Mouse (Mus musculus): ENCODE data around the gene Gm26661. TPM values are rescaled to one million over a fixed set of nuclear protein-coding genes. Genes with fewer than 3 reads are reported as not detected.

Gm26661 gene
- polyA plus RNA-seq (2015; fragmentation: Nextera tagmentation; extraction: Ambion mirVana) = not detected in 2 replicates

- peak; percentile 94 for ATAC-seq
- 2% methylated on average over 30 of the region's 30 CpGs for WGBS
- H3K9ac ChIP-seq (ENCODE audit: low read depth, low read length) = peak within 1 kb of the TSS; percentile 59
Observed at GRCm38 (mm10) chr14:7791532-7792159, at the start of gene Gm26661. TSS of gene Gm26661 (plus strand) at chr14:7791587.

GRCm38 (mm10) chr14:7748944-7749763, 42.2 kb upstream of the Gm26661 start:
- no peaks in the 10 kb centered on the region for H3K27me3 ChIP-seq (replicated peaks; ENCODE audit: control insufficient read depth, insufficient read depth, low read length)
- peak; percentile 52 for ATAC-seq
- H3K4me3 ChIP-seq (ENCODE audit: low read length) = peak overlapping the region; percentile 5; the same call in 1 of the 2 replicates
- H3K9me3 ChIP-seq (ENCODE audit: control insufficient read depth, low read length) = no peaks in the 10 kb centered on the region
- WGBS = 27% methylated on average over 11 of the region's 11 CpGs
- no peaks in the 10 kb centered on the region for H3K4me1 ChIP-seq (ENCODE audit: control insufficient read depth, insufficient read depth, low read length)
- H3K4me2 ChIP-seq (ENCODE audit: low read depth, low read length) = peak overlapping the region; percentile 36
- no peak overlapping the region for H3K27ac ChIP-seq (ENCODE audit: low read length)
- H3K9ac ChIP-seq (ENCODE audit: low read depth, low read length) = no peak overlapping the region
- H3K36me3 ChIP-seq (ENCODE audit: control insufficient read depth, insufficient read depth, low read length) = no peaks in the 10 kb centered on the region

More at GRCm38 (mm10) chr14:7791532-7792159, at the start of gene Gm26661:
- peak within 1 kb of the TSS; percentile 88 for H3K4me2 ChIP-seq (ENCODE audit: low read depth, low read length)
- no peaks in the 10 kb centered on the region for H3K36me3 ChIP-seq (ENCODE audit: control insufficient read depth, insufficient read depth, low read length)
- H3K27ac ChIP-seq (ENCODE audit: low read length) = peak within 1 kb of the TSS; percentile 23
- no peaks in the 10 kb centered on the region for H3K27me3 ChIP-seq (replicated peaks; ENCODE audit: control insufficient read depth, insufficient read depth, low read length)
- H3K4me1 ChIP-seq (ENCODE audit: control insufficient read depth, insufficient read depth, low read length) = peaks cover 10% of the 10 kb centered on the region
- peak within 1 kb of the TSS; percentile 51 for H3K4me3 ChIP-seq (ENCODE audit: low read length)
- H3K9me3 ChIP-seq (ENCODE audit: control insufficient read depth, low read length) = no peaks in the 10 kb centered on the region

- H3K9ac ChIP-seq (ENCODE audit: low read depth, low read length) = no peak overlapping the region
Observed at GRCm38 (mm10) chr14:7749764-7750089, 41.7 kb upstream of the Gm26661 start.

GRCm38 (mm10) chr14:7765569-7766314, 25.6 kb upstream of the Gm26661 start:
- no peak overlapping the region for H3K4me2 ChIP-seq (ENCODE audit: low read depth, low read length)
- WGBS = 19% methylated on average over 9 of the region's 9 CpGs
- ATAC-seq = peak; percentile 77
- H3K9me3 ChIP-seq (ENCODE audit: control insufficient read depth, low read length) = no peaks in the 10 kb centered on the region
- H3K4me3 ChIP-seq (ENCODE audit: low read length) = no peak overlapping the region
- no peak overlapping the region for H3K27ac ChIP-seq (ENCODE audit: low read length)
- H3K4me1 ChIP-seq (ENCODE audit: control insufficient read depth, insufficient read depth, low read length) = no peaks in the 10 kb centered on the region
- no peaks in the 10 kb centered on the region for H3K27me3 ChIP-seq (replicated peaks; ENCODE audit: control insufficient read depth, insufficient read depth, low read length)
- H3K9ac ChIP-seq (ENCODE audit: low read depth, low read length) = no peak overlapping the region
- H3K36me3 ChIP-seq (ENCODE audit: control insufficient read depth, insufficient read depth, low read length) = no peaks in the 10 kb centered on the region

More at GRCm38 (mm10) chr14:7749764-7750089, 41.7 kb upstream of the Gm26661 start:
- no peak overlapping the region for H3K27ac ChIP-seq (ENCODE audit: low read length)
- H3K4me2 ChIP-seq (ENCODE audit: low read depth, low read length) = peak overlapping the region; percentile 35
- no peaks in the 10 kb centered on the region for H3K27me3 ChIP-seq (replicated peaks; ENCODE audit: control insufficient read depth, insufficient read depth, low read length)
- no peaks in the 10 kb centered on the region for H3K36me3 ChIP-seq (ENCODE audit: control insufficient read depth, insufficient read depth, low read length)
- no peaks in the 10 kb centered on the region for H3K4me1 ChIP-seq (ENCODE audit: control insufficient read depth, insufficient read depth, low read length)
- peak; percentile 60 for ATAC-seq
- H3K9me3 ChIP-seq (ENCODE audit: control insufficient read depth, low read length) = no peaks in the 10 kb centered on the region
- no peak overlapping the region for H3K4me3 ChIP-seq (ENCODE audit: low read length)
- 9% methylated on average over 4 of the region's 4 CpGs for WGBS

- peak overlapping the region; percentile 46 for H3K4me3 ChIP-seq (ENCODE audit: low read length)
- H3K36me3 ChIP-seq (ENCODE audit: control insufficient read depth, insufficient read depth, low read length) = no peaks in the 10 kb centered on the region
- H3K9ac ChIP-seq (ENCODE audit: low read depth, low read length) = peak overlapping the region; percentile 63
- WGBS = 25% methylated on average over 24 of the region's 24 CpGs
- H3K9me3 ChIP-seq (ENCODE audit: control insufficient read depth, low read length) = no peaks in the 10 kb centered on the region
- H3K4me1 ChIP-seq (ENCODE audit: control insufficient read depth, insufficient read depth, low read length) = no peaks in the 10 kb centered on the region
- ATAC-seq = peak; percentile 85
- H3K27me3 ChIP-seq (replicated peaks; ENCODE audit: control insufficient read depth, insufficient read depth, low read length) = no peaks in the 10 kb centered on the region
- H3K4me2 ChIP-seq (ENCODE audit: low read depth, low read length) = peak overlapping the region; percentile 45
- H3K27ac ChIP-seq (ENCODE audit: low read length) = peak overlapping the region; percentile 62; the same call in 1 of the 2 replicates
Observed at GRCm38 (mm10) chr14:7773714-7774389, 17.5 kb upstream of the Gm26661 start.

- H3K4me3 ChIP-seq (ENCODE audit: low read length) = no peak overlapping the region
- no peaks in the 10 kb centered on the region for H3K9me3 ChIP-seq (ENCODE audit: control insufficient read depth, low read length)
- H3K4me1 ChIP-seq (ENCODE audit: control insufficient read depth, insufficient read depth, low read length) = peaks cover 2% of the 10 kb centered on the region
Observed at GRCm38 (mm10) chr14:7786073-7786472, 5.3 kb upstream of the Gm26661 start.

GRCm38 (mm10) chr14:7789266-7790030, 1.9 kb upstream of the Gm26661 start:
- Histone ChIP-seq H3K36me3 (ENCODE audit: control insufficient read depth, insufficient read depth, low read length) (no peaks in the 10 kb centered on the region), H3K4me1 (ENCODE audit: control insufficient read depth, insufficient read depth, low read length) (peaks cover 10% of the 10 kb centered on the region), H3K4me2 (ENCODE audit: low read depth, low read length) (no peak overlapping the region), H3K27ac (ENCODE audit: low read length) (no peak overlapping the region), H3K4me3 (ENCODE audit: low read length) (no peak overlapping the region), H3K27me3 (replicated peaks; ENCODE audit: control insufficient read depth, insufficient read depth, low read length) (no peaks in the 10 kb centered on the region), H3K9ac (ENCODE audit: low read depth, low read length) (no peak overlapping the region), H3K9me3 (ENCODE audit: control insufficient read depth, low read length) (no peaks in the 10 kb centered on the region)
- no peak for ATAC-seq
- WGBS = 89% methylated on average over 7 of the region's 7 CpGs

More at GRCm38 (mm10) chr14:7786073-7786472, 5.3 kb upstream of the Gm26661 start:
- no peaks in the 10 kb centered on the region for H3K36me3 ChIP-seq (ENCODE audit: control insufficient read depth, insufficient read depth, low read length)
- no peak overlapping the region for H3K9ac ChIP-seq (ENCODE audit: low read depth, low read length)
- no peak overlapping the region for H3K4me2 ChIP-seq (ENCODE audit: low read depth, low read length)
- no peak overlapping the region for H3K27ac ChIP-seq (ENCODE audit: low read length)
- WGBS = 33% methylated on average over 13 of the region's 13 CpGs
- H3K27me3 ChIP-seq (replicated peaks; ENCODE audit: control insufficient read depth, insufficient read depth, low read length) = no peaks in the 10 kb centered on the region
- no peak for ATAC-seq

GRCm38 (mm10) chr14:7791061-7791531, 291 bp upstream of the Gm26661 start:
- Histone ChIP-seq H3K27ac (ENCODE audit: low read length) (peak overlapping the region; percentile 23), H3K27me3 (replicated peaks; ENCODE audit: control insufficient read depth, insufficient read depth, low read length) (no peaks in the 10 kb centered on the region), H3K36me3 (ENCODE audit: control insufficient read depth, insufficient read depth, low read length) (no peaks in the 10 kb centered on the region), H3K9ac (ENCODE audit: low read depth, low read length) (peak overlapping the region; percentile 59), H3K4me2 (ENCODE audit: low read depth, low read length) (peak overlapping the region; percentile 88), H3K4me1 (ENCODE audit: control insufficient read depth, insufficient read depth, low read length) (peaks cover 10% of the 10 kb centered on the region), H3K9me3 (ENCODE audit: control insufficient read depth, low read length) (no peaks in the 10 kb centered on the region), H3K4me3 (ENCODE audit: low read length) (peak overlapping the region; percentile 51)
- peak; percentile 24 for ATAC-seq
- WGBS = 13% methylated on average over 19 of the region's 19 CpGs

Measured in intestine, embryonic 16.5 days (tissue).